Mouse (Mus musculus) 3134 (cell line): Measurements from ENCODE around the gene Tmc5.

Experiments
- DNase-seq: peaks from one replicate; pipeline ENCODE4 v3.0.0-alpha.2; 2011; ENCODE audit warnings: low spot score; ENCODE audit not compliant: insufficient read length; ENCODE audit errors: extremely low read depth

The Tmc5 gene

DNA sequence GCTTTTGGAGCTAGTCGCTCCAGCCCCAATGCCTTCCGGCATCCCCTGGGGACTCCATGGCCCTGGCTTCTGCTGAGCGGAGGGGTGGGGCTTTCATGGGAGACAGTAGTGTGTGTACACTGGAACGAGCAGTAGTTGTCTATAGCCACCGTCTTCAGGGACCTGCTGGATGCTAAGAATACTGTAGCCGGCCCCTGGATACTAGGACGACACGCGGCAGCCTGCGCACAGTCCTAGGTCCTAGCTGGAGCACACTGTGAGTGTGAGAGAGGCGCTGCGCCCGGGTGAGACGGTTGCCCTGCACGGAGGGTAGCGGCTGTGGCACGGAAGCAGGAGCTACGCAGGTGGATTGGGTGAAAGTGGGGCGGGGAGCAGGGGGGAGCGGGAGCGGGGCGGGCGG lies at the start of gene Tmc5:
Tmc5 (plus strand) TSS at position 97 of the 400 bp plus-strand sequence.
- DNase-seq, result no peak

- DNase-seq, result no peak
Measured at GRCm38 (mm10) chr7:118547451-118547850, 49.6 kb upstream of the Tmc5 start.

DNA sequence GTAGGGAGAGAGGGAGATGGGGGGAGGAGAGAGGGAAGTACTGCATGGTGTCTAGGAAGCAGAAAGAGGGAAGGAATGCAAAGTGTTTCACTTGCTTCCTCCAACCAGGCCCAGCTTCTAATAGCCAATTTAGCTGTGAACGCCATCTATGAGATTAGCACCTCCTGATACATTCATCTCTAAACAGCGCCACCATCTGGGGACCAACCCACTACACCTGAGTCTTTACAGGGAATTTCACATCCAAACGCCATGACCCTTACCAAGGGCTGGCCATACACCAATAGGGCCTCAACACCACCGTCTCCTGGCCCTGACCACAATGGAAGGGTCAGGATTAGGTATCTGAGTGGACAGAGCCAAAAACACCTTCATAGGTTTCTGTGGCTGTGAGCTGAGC lies 43.2 kb upstream of the Tmc5 start:
- DNase-seq, result no peak

DNA sequence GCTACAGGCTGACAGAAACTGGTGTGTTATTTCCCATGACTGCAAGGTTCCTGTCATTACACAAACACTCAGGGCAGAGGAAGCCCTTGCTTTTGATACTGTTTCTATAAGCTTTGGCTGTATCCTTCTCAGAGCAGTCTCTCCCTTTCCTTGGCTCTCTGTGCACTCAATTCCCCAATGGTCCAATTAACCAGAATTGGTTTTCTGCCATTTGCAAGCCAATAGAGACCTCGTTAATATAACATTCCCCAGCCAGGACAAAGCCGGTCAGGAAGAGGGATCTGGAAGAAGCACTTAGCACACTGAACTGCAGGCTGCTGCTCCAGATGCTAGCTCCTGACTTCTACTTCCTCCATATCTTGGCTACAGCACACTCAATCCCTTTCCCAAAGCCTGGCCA lies 42.8 kb upstream of the Tmc5 start:
- DNase-seq, result no peak

GRCm38 (mm10) chr7:118569121-118569543 lies 28.0 kb upstream of the Tmc5 start:
- DNase-seq, result no peak

DNA sequence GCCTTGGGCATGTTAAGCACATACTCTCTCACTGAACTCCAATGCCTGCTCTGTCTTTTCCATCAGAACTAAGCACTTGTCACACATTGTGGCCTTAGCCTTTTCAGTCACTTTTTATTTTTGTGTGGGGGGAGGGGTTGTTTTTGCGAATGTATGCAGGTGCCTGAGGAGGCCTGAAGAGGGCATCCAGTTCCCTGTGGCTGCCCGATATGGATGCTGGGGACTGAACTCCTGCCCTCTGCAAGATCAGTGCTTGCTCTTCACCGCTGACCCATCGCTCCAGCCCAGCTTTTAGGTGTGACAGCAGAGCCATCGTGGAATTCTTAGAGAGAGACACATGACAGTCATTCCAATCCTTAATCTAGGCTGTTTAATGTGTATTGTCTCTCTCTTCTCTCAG lies 25.7 kb upstream of the Tmc5 start:
- DNase-seq, result no peak

- DNase-seq, result no peak
Measured at GRCm38 (mm10) chr7:118572039-118572438, 25.1 kb upstream of the Tmc5 start.

DNA sequence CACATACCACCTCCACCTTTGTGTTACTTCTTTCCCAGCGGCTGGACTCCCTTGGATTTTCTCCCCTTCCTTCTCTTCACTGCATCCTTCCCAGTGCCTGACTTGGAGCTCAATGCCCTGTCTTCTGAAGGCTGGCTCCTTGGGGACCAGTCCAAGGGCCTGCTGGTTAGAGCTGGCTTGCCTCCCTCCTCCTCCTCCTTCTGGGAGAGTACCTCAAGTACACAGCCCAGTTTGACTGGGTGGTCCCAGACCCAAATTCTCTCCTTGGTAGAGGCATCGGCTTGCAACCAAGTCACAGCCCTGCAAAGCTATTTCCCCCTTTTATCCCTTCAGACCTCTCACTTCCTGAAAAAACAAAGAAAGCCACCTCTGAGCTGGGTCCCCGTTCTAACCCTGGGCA lies 18.8 kb upstream of the Tmc5 start:
- no peak for DNase-seq

DNA sequence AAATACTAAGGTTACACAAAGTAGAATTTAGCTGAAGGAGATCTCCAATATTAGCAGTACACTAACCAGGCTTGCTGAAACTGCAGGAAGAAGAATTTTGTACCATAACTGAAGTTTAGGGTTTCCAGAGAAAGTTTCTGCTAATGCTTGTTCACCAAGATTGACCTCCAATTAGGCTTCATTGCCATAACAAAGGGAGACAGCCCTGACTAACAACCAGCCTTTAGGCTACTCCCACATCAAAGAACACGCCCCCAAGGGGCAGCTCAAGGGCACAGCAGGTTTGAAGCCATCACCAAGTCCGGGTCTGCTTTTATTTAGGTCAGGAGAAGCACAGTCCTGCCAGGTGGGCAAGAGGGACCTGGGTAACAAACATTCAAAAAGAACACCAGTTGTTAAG lies 17.2 kb upstream of the Tmc5 start:
- no peak for DNase-seq

DNA sequence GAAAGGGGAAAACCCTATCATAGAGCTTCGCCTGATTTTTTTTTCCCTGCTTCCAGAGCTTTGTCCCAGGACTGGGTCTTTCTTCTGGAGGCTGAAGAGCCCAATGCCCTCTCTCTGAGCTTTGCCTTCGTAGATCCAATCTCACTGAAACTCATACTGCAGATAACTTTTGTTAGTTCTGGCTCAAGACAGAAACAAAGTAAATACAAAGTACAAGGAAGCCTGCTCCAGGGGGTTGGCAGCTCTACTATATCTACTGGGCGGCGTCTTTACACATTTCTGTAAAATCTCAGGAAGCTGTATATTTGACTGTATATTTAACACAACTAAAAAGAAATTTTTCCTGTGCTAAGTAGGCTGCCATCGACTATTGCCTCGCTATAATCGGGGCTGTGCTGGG lies 13.3 kb upstream of the Tmc5 start:
- DNase-seq, result no peak

- DNase-seq, result no peak
Measured at GRCm38 (mm10) chr7:118584257-118584907, 12.7 kb upstream of the Tmc5 start, which contains the start of gene Tmc7. Gene Tmc7, minus strand, starts transcription at chr7:118584736.

DNA sequence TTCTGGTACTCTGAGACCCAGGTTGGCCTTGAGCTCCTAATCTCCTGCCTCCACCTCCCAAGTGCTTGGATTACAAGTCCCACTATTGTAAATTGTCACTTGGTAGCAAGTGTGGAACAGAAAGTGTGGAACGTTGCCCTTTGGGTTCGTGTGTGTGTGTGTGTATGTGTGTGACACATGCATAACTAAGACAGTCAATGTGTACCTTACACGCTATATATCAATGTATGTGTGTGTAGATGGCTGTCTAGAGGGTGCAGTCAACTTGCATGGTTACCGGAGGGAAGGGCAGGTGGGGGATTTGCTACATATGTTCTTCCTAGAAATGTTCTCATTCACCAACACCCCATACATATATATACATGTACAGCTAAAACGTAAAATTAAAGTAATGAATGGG lies 12.2 kb upstream of the Tmc5 start:
- no peak for DNase-seq

GRCm38 (mm10) chr7:118585856-118586255 lies 11.2 kb upstream of the Tmc5 start:
- no peak for DNase-seq

- DNase-seq, result no peak
Measured at GRCm38 (mm10) chr7:118590726-118591305, 6.3 kb upstream of the Tmc5 start.

GRCm38 (mm10) chr7:118592146-118592545 lies 5.0 kb upstream of the Tmc5 start:
- DNase-seq, result no peak

GRCm38 (mm10) chr7:118593567-118594407 lies 3.3 kb upstream of the Tmc5 start:
- DNase-seq, result no peak

- no peak for DNase-seq
Measured at GRCm38 (mm10) chr7:118594611-118595010, 2.5 kb upstream of the Tmc5 start.

GRCm38 (mm10) chr7:118595228-118595627 lies 1.9 kb upstream of the Tmc5 start:
- peak; percentile 34 for DNase-seq

- no peak for DNase-seq
Measured at GRCm38 (mm10) chr7:118596271-118596670, 826 bp upstream of the Tmc5 start.

GRCm38 (mm10) chr7:118599954-118600631 lies 3.0 kb downstream of the Tmc5 start:
- DNase-seq, result no peak

DNA sequence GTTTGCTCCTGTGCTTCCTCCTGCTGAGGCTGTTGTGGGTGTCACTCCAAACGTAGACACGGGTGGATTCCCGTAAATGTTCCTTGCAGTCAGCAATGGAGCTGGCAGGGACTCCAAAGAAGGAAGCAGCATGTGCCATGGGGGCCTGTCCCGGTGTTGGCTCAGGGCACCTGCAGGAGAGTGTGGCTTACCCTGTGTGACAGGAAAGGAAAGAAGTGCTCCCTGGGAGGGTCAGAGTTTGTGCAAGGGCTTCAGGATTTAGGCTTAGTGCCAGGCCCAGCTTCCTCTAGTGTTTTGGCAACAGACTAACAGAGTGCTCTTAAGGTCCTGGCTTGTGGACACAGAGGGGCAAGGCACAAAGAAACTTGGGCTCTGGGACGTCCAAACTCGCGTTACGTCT lies 7.7 kb downstream of the Tmc5 start:
- no peak for DNase-seq
